Mouse (Mus musculus) hindbrain, embryonic 14.5 days (tissue): Measurements from ENCODE around the gene 4833420G17Rik. TPM values are rescaled to one million over a fixed set of nuclear protein-coding genes. Genes with fewer than 3 reads are reported as not detected.

Experiments
- polyA plus RNA-seq: library from polyadenylated mRNA; unstranded; fragments of >200 nt; fragmentation: Nextera tagmentation; extraction: Ambion mirVana; gene quantifications from 2 replicates; pipeline ENCODE4 v1.2.1, GENCODE M21; 2014

The 4833420G17Rik gene
- polyA plus RNA-seq, 1 experiment from 2014 or later = 92.3 TPM

Other genes starting within 250 kb of the 4833420G17Rik start
- 153 and 162 TPM in 2 replicates for gene Paip1, start 34.2 kb upstream of the 4833420G17Rik start, polyA plus RNA-seq
- 2.1 and 7.0 TPM in 2 replicates for gene Tmem267, start 25.3 kb downstream of the 4833420G17Rik start, polyA plus RNA-seq
- gene 3110070M22Rik, start 25.6 kb downstream of the 4833420G17Rik start, polyA plus RNA-seq = 2.9 TPM in 1 of 2 replicates, not detected in the other
- gene Ccl28, start 161.1 kb downstream of the 4833420G17Rik start, polyA plus RNA-seq = 0.40 and 0.53 TPM in 2 replicates
- 533 and 643 TPM in 2 replicates for gene Hmgcs1, start 227.6 kb downstream of the 4833420G17Rik start, polyA plus RNA-seq